8 mouse cellular contexts compared by ENCODE assay signal in genomic region chr5:114461238-114461637, GRCm38 (mm10). TPM values are rescaled to one million over a fixed set of nuclear protein-coding genes. Genes with fewer than 3 reads are reported as not detected.
DNase-seq lines count a peak whose midpoint lies in the region; ATAC-seq and TF ChIP-seq lines count a peak whose summit lies in the region.

No protein-coding gene starts in this region.

- no peak overlapping the region for H3K9ac ChIP-seq in MEL (ENCODE audit: control insufficient read depth, low read depth, low read length, poor library complexity, severe bottlenecking)
- no peak overlapping the region for H3K9ac ChIP-seq in forebrain, embryonic 14.5 days (ENCODE audit: low read length)
- no peak overlapping the region for H3K9ac ChIP-seq in lung, embryonic 15.5 days

- no peak for TF ChIP-seq POLR2A in MEL (IDR thresholded peaks at IDR 0.05; ENCODE audit: control insufficient read depth in 1 of 2, insufficient read depth in 1 of 2, low read depth in 1 of 2, low read length in 2 of 2, poor library complexity in 1 of 2)

- DNase-seq in MEL (ENCODE audit: low read depth, low spot score): peak; percentile 71
- peak; percentile 72 for DNase-seq in cerebellum, adult 11 months
- peak; percentile 81 for DNase-seq in forebrain, embryonic 14.5 days (ENCODE audit: low spot score)
- DNase-seq in heart, postnatal 36 days: peak; percentile 77 to 83
- DNase-seq in layer of hippocampus, adult 8-10 months (ENCODE audit: low spot score in 2 of 2): peak; percentile 68 to 77
- DNase-seq in retina, embryonic 14.5 days (ENCODE audit: low spot score): peak; percentile 93
- peak; percentile 86 for DNase-seq in thymus, postnatal 25 days

- no peaks in the 10 kb centered on the region for H3K9me3 ChIP-seq in MEL (replicated peaks; ENCODE audit: insufficient read depth, low read length)
- no peaks in the 10 kb centered on the region for H3K9me3 ChIP-seq in forebrain, embryonic 14.5 days (replicated peaks; ENCODE audit: control insufficient read depth, low read length)
- H3K9me3 ChIP-seq in lung, embryonic 15.5 days: no peaks in the 10 kb centered on the region

- no peaks in the 10 kb centered on the region for H3K4me1 ChIP-seq in MEL (ENCODE audit: control insufficient read depth in 1 of 2, insufficient read depth in 2 of 2, low read length in 2 of 2)
- H3K4me1 ChIP-seq in forebrain, embryonic 14.5 days (ENCODE audit: control insufficient read depth, insufficient read depth, low read length): peaks cover 6% of the 10 kb centered on the region
- H3K4me1 ChIP-seq in lung, embryonic 15.5 days: peaks cover 17% of the 10 kb centered on the region

- peak; percentile 76 to 98 (median 94) for TF ChIP-seq CTCF in MEL (IDR thresholded peaks at IDR 0.05 in 2 of 3, conservative IDR thresholded peaks at IDR 0.05 in 1 of 3; ENCODE audit: control insufficient read depth in 1 of 3, insufficient read depth in 1 of 3, low read depth in 2 of 3, low read length in 3 of 3, poor library complexity in 1 of 3, severe bottlenecking in 1 of 3)

- H3K27me3 ChIP-seq in MEL (ENCODE audit: control insufficient read depth in 1 of 2, insufficient read depth in 2 of 2, low read length in 2 of 2): no peaks in the 10 kb centered on the region
- no peaks in the 10 kb centered on the region; the same call in 1 of the 2 replicates for H3K27me3 ChIP-seq in forebrain, embryonic 14.5 days (replicated peaks; ENCODE audit: control insufficient read depth, insufficient read depth, low read length)
- no peaks in the 10 kb centered on the region for H3K27me3 ChIP-seq in lung, embryonic 15.5 days

- WGBS in forebrain, embryonic 14.5 days: 7% methylated on average over 7 of the region's 7 CpGs
- 5% methylated on average over 7 of the region's 7 CpGs for WGBS in lung, embryonic 15.5 days

- no peak overlapping the region for H3K4me3 ChIP-seq in MEL (ENCODE audit: control insufficient read depth in 1 of 2, insufficient read depth in 1 of 2, low read depth in 2 of 2, low read length in 2 of 2)
- H3K4me3 ChIP-seq in forebrain, embryonic 14.5 days (ENCODE audit: low read depth, low read length): no peak overlapping the region
- H3K4me3 ChIP-seq in lung, embryonic 15.5 days: no peak overlapping the region

- intact Hi-C loops in heart, postnatal 36 days (cut with DNase I): loop anchor here (2.0 kb wide), 2 partner anchors 108 to 148 kb away; partner anchors contain the start of gene Fam222a

- ATAC-seq in forebrain, embryonic 14.5 days: peak; percentile 49
- ATAC-seq in lung, embryonic 15.5 days (ENCODE audit: borderline replicate concordance, extremely low read depth, low FRiP score, low TSS enrichment): peak; percentile 19; the same call in 1 of the 2 replicates

- no peak overlapping the region for H3K27ac ChIP-seq in MEL (ENCODE audit: control insufficient read depth, low read depth, low read length)
- H3K27ac ChIP-seq in forebrain, embryonic 14.5 days (ENCODE audit: low read depth, low read length): no peak overlapping the region
- no peak overlapping the region for H3K27ac ChIP-seq in lung, embryonic 15.5 days

- TF ChIP-seq EP300 in MEL (IDR thresholded peaks at IDR 0.05; ENCODE audit: low read depth in 1 of 2, low read length in 2 of 2): no peak

- no peak overlapping the region for H3K4me2 ChIP-seq in forebrain, embryonic 14.5 days (ENCODE audit: low read length)
- H3K4me2 ChIP-seq in lung, embryonic 15.5 days: no peak overlapping the region

- H3K36me3 ChIP-seq in MEL (ENCODE audit: control insufficient read depth in 1 of 2, insufficient read depth in 2 of 2, low read length in 2 of 2): no peaks in the 10 kb centered on the region
- H3K36me3 ChIP-seq in forebrain, embryonic 14.5 days (ENCODE audit: control insufficient read depth, insufficient read depth, low read length): 0 out of 2 replicates have a peak, but pooled peaks cover 3% of the 10 kb centered on the region
- H3K36me3 ChIP-seq in lung, embryonic 15.5 days: no peaks in the 10 kb centered on the region

- peak; percentile 76 for TF ChIP-seq RAD21 in MEL (IDR thresholded peaks at IDR 0.05; ENCODE audit: low read depth, low read length)

- no peaks in the 10 kb centered on the region for H3K79me2 ChIP-seq in MEL (ENCODE audit: control insufficient read depth, insufficient read depth, low read length, poor library complexity)

TF ChIP-seq in MEL, 35 proteins besides CTCF, POLR2A, EP300 and RAD21:
- TF ChIP-seq ELF1 (IDR thresholded peaks at IDR 0.05; ENCODE audit: low read depth, low read length) (no peak), SMC3 (IDR thresholded peaks at IDR 0.05; ENCODE audit: low read depth, low read length) (peak; percentile 75), MAZ (IDR thresholded peaks at IDR 0.05; ENCODE audit: low read depth, low read length) (peak; percentile 54; the same call in 1 of the 2 replicates), CHD2 (IDR thresholded peaks at IDR 0.05; ENCODE audit: low read length) (no peak), ZC3H11A (IDR thresholded peaks at IDR 0.05; ENCODE audit: low read depth, low read length) (peak; percentile 63), POLR2AphosphoS2 (IDR thresholded peaks at IDR 0.05; ENCODE audit: low read length) (no peak)

RNA-seq across cellular contexts. Expression of gene Mvk, which starts 17.2 kb away (rescaled TPM):
- total RNA-seq in MEL (2012; rRNA removed): 26.3 and 33.5 TPM in 2 replicates
- polyA plus RNA-seq in MEL (2012; ENCODE audit: insufficient read depth in 1 of 2, insufficient read length in 2 of 2, low read depth in 1 of 2, low replicate concordance in 2 of 2, missing spikeins in 1 of 2): 10 to 100 TPM in 1 of 2 experiments, not detected in 1; 37.7 TPM
- 55.9 and 58.6 TPM in 2 replicates for polyA plus RNA-seq in forebrain, embryonic 14.5 days (2014; fragmentation: Nextera tagmentation; extraction: Ambion mirVana)
- total RNA-seq in heart, postnatal 36 days (2021): 10 to 100 TPM in 1 of 2 experiments, 1 to 10 TPM in 1; 9.3 to 12.2 TPM
- 10 to 100 TPM; 22.8 to 36.2 (median 31.2) TPM for total RNA-seq in layer of hippocampus, adult 8-10 months (2022)
- polyA plus RNA-seq in lung, embryonic 15.5 days (2015; fragmentation: Nextera tagmentation; extraction: Ambion mirVana): 39.2 and 43.8 TPM in 2 replicates

RNA-seq across cellular contexts. Expression of gene Mmab, which starts 17.4 kb away (rescaled TPM):
- 9.5 and 10.4 TPM in 2 replicates for total RNA-seq in MEL (2012; rRNA removed)
- 10 to 100 TPM in 1 of 2 experiments, not detected in 1; 21.0 TPM for polyA plus RNA-seq in MEL (2012; ENCODE audit: insufficient read depth in 1 of 2, insufficient read length in 2 of 2, low read depth in 1 of 2, low replicate concordance in 2 of 2, missing spikeins in 1 of 2)
- 18.2 and 18.6 TPM in 2 replicates for polyA plus RNA-seq in forebrain, embryonic 14.5 days (2014; fragmentation: Nextera tagmentation; extraction: Ambion mirVana)
- total RNA-seq in heart, postnatal 36 days (2021): 10 to 100 TPM; 16.2 to 18.3 TPM
- 10 to 100 TPM; 19.0 to 20.6 (median 19.4) TPM for total RNA-seq in layer of hippocampus, adult 8-10 months (2022)
- 30.5 and 31.0 TPM in 2 replicates for polyA plus RNA-seq in lung, embryonic 15.5 days (2015; fragmentation: Nextera tagmentation; extraction: Ambion mirVana)
